ENCODE assay signal across 14 mouse cellular contexts in the genomic region with DNA sequence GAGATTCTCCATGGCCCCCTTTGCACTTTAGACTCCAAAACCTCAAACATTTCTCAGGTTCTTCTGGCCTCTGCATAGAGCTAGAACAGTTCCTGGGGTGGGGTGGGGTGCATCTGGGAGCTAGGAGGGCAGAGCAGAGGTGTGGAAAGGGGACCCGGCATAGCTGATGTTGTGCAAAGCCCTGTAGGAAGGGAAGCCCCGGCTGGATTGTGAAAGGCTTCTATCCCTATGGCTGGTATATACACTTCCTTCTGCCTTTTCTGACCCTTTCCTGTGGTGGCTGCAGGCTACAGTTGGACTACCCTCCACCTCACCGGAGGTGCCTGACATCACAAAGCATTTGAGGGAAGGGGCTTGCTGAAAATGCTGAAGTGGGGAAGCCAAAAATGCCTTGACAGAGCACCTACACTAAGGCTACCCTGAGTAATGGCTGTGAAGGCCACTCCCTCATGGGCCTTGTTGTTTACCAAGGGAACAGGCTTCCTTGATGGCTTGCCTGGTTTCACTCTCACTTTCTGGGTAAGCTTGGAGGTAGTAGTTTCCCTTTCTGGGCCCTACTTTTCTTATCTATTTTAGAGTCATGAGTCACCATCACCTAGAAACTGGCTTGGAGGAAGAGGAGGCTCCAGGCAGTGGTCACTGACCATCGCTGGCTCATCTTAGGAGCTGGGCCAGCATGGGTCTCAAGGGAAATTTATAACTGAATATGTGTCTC. TPM values are rescaled to one million over a fixed set of nuclear protein-coding genes. Genes with fewer than 3 reads are reported as not detected.
DNase-seq lines count a peak whose midpoint lies in the region; ATAC-seq and TF ChIP-seq lines count a peak whose summit lies in the region.
"Had no signal": no experiment of that assay in that cellular context is flagged by ENCODE, and none has a peak within 500 bp of the region (broad histone marks: within the 10 kb centered on the region; RNA-seq: fewer than 3 reads in every experiment).

No protein-coding gene starts in this region.

- no peak for TF ChIP-seq CTCF in thymus, adult 2 months (IDR thresholded peaks at IDR 0.05; ENCODE audit: borderline replicate concordance, control insufficient read depth, extremely low read depth, insufficient read depth, low read length, poor library complexity)

- H3K4me1 ChIP-seq in thymus, adult 2 months (replicated peaks; ENCODE audit: control insufficient read depth, insufficient read depth, low read length): peaks cover 38% of the 10 kb centered on the region
- H3K4me1 ChIP-seq: heart, embryonic 10.5 days had no signal

- DNase-seq in 416B (ENCODE audit: low read depth): peak; percentile 92
- DNase-seq in thymus, adult 2 months: no peak
- no peak for DNase-seq in layer of hippocampus, adult 11-12 months (ENCODE audit: low spot score)
- no peak for DNase-seq in kidney, adult 8-10 months
- DNase-seq: cerebellum, adult 18-20 months; gastrocnemius, adult 2 months; heart, postnatal 36 days; kidney, postnatal 4 days; lung, adult 18-20 months; thymus, postnatal 14 days had no signal

- peak; percentile 60 for ATAC-seq in CD4-positive, CD25-positive, alpha-beta regulatory T cell, adult 4 months
- peak; percentile 74 for ATAC-seq in inflammation-experienced regulatory T-cells, adult 6 months
- ATAC-seq in neutrophil, adult 5-6 weeks (ENCODE audit: extremely low read depth, insufficient number of reproducible peaks, low FRiP score, poor library complexity, severe bottlenecking): peak; percentile 65

- H3K27me3 ChIP-seq in thymus, adult 2 months (ENCODE audit: control insufficient read depth, insufficient read depth, low read length): no peaks in the 10 kb centered on the region

- no peak overlapping the region for H3K4me3 ChIP-seq in thymus, adult 2 months (ENCODE audit: control insufficient read depth, insufficient read depth, low read length)
- H3K4me3 ChIP-seq: gastrocnemius, adult 2 months; heart, embryonic 10.5 days had no signal

- TF ChIP-seq POLR2A in thymus, adult 2 months (IDR thresholded peaks at IDR 0.05; ENCODE audit: control insufficient read depth, extremely low read depth, insufficient read depth, low read length, poor library complexity): no peak

- 46% methylated on average over 4 of the region's 4 CpGs for WGBS in thymus, adult 2 months

- no peak overlapping the region for H3K27ac ChIP-seq in thymus, adult 2 months (ENCODE audit: control insufficient read depth, insufficient read depth, low read length)
- H3K27ac ChIP-seq: gastrocnemius, adult 2 months; heart, embryonic 10.5 days had no signal

- H3K36me3 ChIP-seq in thymus, adult 2 months (ENCODE audit: control insufficient read depth, insufficient read depth, low read length): peaks cover 17% of the 10 kb centered on the region
- H3K36me3 ChIP-seq: heart, embryonic 10.5 days had no signal

RNA-seq across cellular contexts. Expression of gene Pstpip1, which starts 8.0 kb away (rescaled TPM):
- polyA plus RNA-seq in CD4-positive, CD25-positive, alpha-beta regulatory T cell, adult 4 months (2017; shearing (Covaris generic)): 10 to 100 TPM; 33.1 to 56.6 TPM
- polyA plus RNA-seq in inflammation-experienced regulatory T-cells, adult 6 months (2017; shearing (Covaris generic)): 10 to 100 TPM; 38.5 to 48.0 (median 46.2) TPM
- total RNA-seq in neutrophil, adult 5-6 weeks (2017): 369 and 376 TPM in 2 replicates
- 184 and 196 TPM in 2 replicates for polyA plus RNA-seq in thymus, adult 2 months (2012; rRNA removed)

RNA-seq across cellular contexts. Expression of gene Rcn2, which starts 56.1 kb away (rescaled TPM):
- polyA plus RNA-seq in CD4-positive, CD25-positive, alpha-beta regulatory T cell, adult 4 months (2017; shearing (Covaris generic)): 10 to 100 TPM; 10.9 to 16.8 TPM
- 10 to 100 TPM in 2 of 3 experiments, 1 to 10 TPM in 1; 9.7 to 20.8 (median 19.7) TPM for polyA plus RNA-seq in inflammation-experienced regulatory T-cells, adult 6 months (2017; shearing (Covaris generic))
- total RNA-seq in neutrophil, adult 5-6 weeks (2017): 24.9 and 27.7 TPM in 2 replicates
- polyA plus RNA-seq in thymus, adult 2 months (2012; rRNA removed): 47.3 and 53.5 TPM in 2 replicates
